Mouse (Mus musculus) thymus, postnatal 36 days (tissue): ENCODE measurements around the gene Slc4a8.
A peak's percentile ranks its signal among the peaks of the same experiment; 100 is the strongest.

Experiments
- DNase-seq, 2 experiments: peaks; one replicate each; pipeline ENCODE4 v3.0.0; 2022; ENCODE audit warnings: mixed read lengths in 2 of 2

Slc4a8 gene

GRCm38 (mm10) chr15:100836729-100837128 lies 75.2 kb downstream of the Slc4a8 start:
- DNase-seq = no peak

GRCm38 (mm10) chr15:100838607-100839207 lies 77.2 kb downstream of the Slc4a8 start:
- peak; percentile 38 to 44 for DNase-seq

GRCm38 (mm10) chr15:100844336-100844735 lies 82.8 kb downstream of the Slc4a8 start:
- peak; percentile 15 to 28 for DNase-seq

GRCm38 (mm10) chr15:100845049-100845879 lies 83.7 kb downstream of the Slc4a8 start:
- peak; percentile 80 to 85 for DNase-seq

DNA sequence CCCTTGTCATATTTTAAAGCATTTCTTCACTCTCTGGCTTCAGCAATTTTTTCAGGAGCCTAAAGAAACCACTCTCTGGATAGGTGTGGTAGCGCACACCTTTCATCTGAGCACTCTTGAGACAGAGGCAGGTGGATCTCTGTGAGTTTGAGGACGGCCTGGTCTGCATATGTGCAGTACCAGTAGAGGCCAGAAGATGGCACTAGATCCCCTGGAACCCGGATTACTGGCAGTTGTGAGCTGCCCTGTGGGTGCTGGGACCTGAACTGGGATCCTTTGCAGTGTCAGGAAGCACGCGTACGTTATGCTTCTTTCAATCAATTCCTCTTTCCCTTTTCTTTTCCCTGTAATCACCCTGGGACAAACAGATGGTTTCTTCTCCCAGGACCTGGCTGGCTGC lies 85.6 kb downstream of the Slc4a8 start:
- DNase-seq = peak in 1 of 2 experiments; percentile 14

DNA sequence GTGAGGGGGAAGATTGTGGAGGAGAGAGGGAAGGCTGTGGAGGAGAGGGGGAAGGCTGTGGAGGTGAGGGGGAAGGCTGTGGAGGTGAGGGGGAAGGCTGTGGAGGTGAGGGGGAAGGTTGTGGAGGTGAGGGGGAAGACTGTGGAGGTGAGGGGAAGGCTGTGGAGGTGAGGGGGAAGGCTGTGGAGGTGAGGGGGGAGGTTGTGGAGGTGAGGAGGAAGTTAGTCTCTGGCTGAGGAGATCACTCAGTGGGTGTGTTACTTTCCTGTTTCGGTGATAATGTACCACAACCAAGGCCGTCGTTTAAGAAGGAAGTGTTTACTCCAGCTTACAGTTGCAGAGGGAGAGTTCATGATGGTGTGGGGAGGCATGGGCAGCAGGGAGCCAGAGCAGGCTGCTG lies 96.0 kb downstream of the Slc4a8 start:
- DNase-seq = no peak

DNA sequence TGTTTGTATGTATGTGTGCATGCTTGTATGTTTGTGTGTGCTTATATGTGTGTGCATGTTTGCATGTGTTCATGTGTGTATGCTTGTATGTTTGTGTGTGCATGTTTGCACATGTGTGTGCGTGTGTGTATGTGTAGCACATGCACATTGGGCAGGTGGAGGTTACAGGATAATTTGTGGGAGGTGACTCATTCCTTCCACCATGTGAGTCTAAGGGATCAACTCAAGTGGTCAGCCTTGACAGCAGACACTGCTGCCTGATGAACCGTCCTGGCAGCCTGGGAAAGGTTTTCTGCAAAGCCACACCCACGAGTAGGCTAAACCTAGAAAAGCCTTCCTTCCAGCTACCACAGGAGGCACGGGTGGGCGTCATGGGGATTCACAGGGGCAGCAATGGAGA lies 99.3 kb downstream of the Slc4a8 start:
- DNase-seq = no peak

DNA sequence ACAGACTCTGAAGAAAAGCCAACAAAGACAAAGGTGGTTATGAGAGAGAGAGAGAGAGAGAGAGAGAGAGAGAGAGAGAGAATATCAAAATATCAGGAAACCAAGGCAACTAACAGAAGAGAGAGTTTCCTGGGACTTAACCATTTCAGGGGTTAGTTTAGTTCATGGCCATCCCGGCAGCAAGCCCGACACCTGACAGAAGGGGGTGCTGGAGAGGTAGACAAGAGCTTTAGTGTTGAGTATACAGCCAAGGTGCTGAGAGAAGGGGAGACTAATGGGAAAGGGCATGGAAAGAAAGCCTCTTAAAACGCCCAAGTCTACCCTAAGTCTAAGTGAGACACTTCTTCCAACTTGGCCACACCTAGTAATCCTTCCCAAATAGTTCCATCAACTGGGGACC lies 104.0 kb downstream of the Slc4a8 start:
- no peak for DNase-seq

- DNase-seq = no peak
Observed at GRCm38 (mm10) chr15:100869558-100869957, 108.0 kb downstream of the Slc4a8 start, which contains the start of gene Scn8a. Scn8a (plus strand) TSS chr15:100869858.

- peak; percentile 46 to 58 for DNase-seq
Observed at GRCm38 (mm10) chr15:100870001-100870774, 108.6 kb downstream of the Slc4a8 start.

DNA sequence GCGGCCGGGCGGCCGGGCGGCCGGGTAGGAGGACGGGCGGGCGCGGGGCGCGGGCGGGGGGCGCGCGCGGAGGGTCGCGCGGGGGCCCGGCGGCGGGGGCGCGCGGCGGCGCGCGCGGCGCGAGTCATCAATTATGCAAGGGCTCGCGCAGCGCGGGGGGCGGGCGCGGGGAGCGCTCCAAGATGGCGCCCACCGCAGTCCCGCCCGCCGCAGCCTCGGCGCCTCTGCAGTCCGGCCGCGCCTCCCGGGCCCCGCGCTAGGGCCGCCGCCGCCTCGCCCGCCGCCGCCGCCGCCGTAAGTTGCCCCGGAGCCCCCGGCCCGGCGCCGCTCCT lies 109.2 kb downstream of the Slc4a8 start:
- DNase-seq = peak in 1 of 2 experiments; percentile 16

- no peak for DNase-seq
Observed at GRCm38 (mm10) chr15:100871107-100872011, 109.8 kb downstream of the Slc4a8 start.

DNA sequence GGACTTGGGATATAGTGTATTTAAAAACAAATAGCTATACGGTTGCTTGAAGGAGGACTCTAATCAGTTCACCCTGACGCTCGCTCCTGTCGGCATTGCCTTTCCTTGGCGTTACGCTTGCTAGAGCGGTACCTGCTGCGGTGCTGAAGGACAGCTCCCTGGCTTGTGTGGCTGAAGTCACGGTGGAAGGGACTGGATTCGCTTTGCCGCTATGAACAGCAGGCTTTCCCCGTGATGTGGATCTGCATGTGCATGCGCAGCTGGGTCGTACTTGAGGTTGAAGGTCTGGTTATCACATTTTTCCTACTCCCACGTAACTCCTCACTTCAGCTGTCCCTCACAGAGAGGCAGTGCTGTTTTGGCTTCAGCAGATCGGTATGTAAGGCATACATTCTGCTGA lies 111.6 kb downstream of the Slc4a8 start:
- peak; percentile 59 to 62 for DNase-seq
